Mouse (Mus musculus) lung, postnatal 36 days (tissue): ENCODE measurements around the gene Dynlt1b.
A peak's percentile ranks its signal among the peaks of the same experiment; 100 is the strongest.
"Not testable (repeated sequence)": the region's sequence is repeated elsewhere in the genome, so short reads cannot be mapped to it uniquely, and the experiment has no call there.

Experiments used
- DNase-seq: peaks from one replicate; pipeline ENCODE4 v3.0.0; 2022; ENCODE audit warnings: mixed read lengths

The Dynlt1b gene

DNA sequence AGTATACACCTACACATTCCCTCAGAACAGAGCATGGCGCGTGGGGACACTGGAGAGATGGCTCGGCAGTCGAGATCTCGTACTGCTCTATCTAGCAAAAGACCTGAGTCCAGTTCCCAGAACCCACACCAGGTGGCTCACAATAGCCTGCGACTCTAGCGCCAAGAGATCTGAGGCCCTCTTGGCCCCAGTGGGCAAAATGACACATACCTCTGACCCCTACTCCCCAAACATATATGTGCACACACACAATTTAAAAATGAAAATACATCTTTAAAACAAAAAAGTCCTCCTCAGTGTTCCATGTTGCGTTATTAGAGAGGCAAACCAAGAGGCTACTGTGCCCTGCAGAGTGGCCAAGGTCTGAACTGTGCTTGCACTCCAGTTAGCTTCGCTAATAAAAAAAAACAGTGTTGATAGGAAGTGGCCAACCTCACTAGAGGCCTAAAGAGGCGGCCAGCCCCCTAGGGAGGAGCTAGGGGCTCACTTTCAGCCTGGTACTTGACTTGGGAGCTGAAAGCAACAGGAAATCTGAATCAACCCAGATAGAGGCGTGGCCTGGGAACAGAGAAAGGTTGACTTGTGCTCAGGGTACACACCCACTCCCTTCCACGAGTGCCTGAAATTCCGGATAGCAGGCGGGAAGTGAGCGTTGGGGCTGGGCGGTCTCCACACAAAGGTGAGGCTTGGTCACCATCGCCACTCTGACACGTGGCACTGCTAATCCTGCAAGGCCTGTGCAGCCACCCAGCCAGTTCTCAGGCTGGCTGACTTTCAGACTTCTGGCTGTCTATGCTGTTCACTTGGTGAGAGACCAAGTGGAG lies 37.9 kb downstream of the Dynlt1b start:
- DNase-seq: peak; percentile 61

DNA sequence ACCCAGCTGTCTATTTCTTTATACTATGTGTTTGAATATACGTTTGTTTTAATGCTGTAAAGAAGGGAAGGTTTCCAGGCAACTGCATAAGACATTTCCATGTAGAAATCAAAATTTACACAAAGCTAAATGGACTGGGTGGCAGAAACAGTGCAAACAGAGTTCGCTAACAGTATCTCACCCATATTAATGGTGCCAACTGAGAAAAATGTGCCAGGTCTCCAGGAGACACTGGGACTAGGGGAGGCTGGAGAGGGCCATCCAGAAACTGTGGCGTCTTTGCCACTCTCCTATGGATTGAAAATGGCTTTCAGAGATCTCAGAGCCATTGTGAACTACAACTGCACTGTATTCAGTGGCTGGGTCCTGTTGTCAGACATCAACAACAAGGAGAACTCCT lies 40.1 kb downstream of the Dynlt1b start:
- DNase-seq: not testable (repeated sequence)

GRCm38 (mm10) chr17:6470671-6471070 lies 40.8 kb downstream of the Dynlt1b start:
- DNase-seq: peak; percentile 18

GRCm38 (mm10) chr17:6475270-6475669 lies 45.4 kb downstream of the Dynlt1b start:
- DNase-seq: not testable (repeated sequence)

GRCm38 (mm10) chr17:6475913-6476312 lies 46.0 kb downstream of the Dynlt1b start:
- DNase-seq: not testable (repeated sequence)

DNA sequence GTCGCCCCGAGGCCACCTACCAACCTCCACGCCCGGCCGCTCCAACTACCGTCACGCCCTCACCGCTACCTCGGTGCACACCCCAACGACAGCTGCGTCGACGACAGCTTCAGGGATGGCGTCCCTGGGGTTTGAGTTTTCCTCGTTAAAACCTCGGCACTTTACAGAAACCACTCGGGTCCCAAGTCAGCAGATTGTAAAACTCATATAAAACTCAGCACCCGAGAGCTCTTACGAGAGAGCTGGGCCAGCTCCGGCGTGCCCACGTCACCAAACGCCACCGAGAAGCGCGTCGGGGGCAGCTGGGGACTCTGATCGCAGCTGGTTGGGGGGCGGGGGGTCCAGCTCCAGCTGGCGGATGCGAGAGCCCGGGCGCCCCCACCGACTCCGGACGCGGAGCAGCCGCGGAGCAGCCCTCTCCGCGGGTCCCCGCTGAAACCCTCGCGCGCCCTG lies 46.6 kb downstream of the Dynlt1b start:
- not testable (repeated sequence) for DNase-seq

GRCm38 (mm10) chr17:6477026-6477425 lies 47.1 kb downstream of the Dynlt1b start:
- DNase-seq: not testable (repeated sequence)

DNA sequence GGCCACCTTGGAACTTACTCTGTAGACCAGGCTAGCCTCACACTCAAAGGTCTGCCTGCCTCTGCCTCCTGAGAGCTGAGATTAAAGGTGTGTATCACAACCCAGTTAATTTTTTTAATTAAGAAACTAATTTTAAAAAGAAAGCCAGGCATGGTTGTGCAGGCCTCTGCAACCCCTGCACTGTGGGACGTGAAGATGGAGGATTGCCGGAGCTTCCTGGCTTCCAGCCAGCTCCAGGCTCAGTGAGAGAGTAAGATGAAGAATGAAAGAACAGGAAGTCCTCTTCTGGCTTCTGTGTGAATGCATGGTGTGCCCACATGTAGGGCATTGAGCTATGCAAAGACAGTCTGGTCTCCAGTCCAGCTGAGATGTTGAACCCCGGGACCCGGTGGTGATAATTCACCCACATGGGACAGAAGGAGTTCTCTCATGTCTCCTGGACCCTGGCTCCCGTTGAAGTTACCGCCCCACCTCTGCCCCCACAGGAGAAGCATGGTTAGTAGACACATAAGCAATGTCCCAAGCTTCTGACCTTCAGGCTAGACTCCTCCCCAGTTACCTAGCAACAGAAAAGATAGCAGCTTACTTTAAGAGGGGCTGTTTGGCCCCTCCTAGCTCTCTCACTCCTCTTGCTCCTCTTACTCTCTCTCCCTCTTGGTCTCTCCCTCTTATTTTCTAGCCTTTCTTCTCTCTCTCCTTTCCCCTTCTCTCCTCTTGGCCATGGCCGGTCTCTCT lies 51.1 kb downstream of the Dynlt1b start:
- DNase-seq: not testable (repeated sequence)

DNA sequence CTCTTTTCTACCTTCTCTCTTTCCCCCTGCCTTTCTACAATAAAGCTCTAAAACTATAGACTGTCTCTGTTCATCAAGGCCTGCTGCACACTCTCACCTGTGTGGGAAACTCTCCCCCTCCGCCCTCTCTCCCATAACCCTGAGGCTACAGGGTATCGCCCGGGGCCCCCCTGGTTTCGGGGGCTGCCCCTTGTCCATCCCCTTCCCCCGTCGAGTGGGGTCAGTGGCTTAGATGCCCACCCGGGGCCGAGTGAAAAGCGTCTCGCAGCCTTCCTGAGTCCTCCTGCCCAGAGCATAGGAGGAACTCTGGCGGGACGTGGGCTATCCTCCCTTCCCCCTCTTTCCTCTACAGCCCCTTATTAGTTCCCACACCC lies 51.7 kb downstream of the Dynlt1b start:
- DNase-seq: not testable (repeated sequence)

DNA sequence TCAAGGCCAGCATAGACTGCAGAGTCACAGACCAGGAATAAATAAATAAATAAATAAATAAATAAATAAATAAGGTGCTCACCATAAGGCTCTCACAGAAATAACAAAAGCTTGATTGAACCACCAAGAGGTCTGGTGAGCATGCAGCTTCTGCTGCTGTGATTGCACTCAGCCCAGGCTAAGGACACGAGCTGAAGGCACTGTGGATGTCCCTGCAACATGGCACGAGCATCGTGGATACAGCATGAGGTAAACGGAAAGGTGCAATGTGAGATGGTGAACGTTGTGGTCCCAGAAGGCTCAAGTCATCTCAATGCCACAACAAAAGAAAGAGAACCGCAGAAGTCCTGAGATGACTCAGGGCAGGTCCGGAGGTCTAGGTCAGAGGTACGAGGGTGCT lies 52.3 kb downstream of the Dynlt1b start:
- not testable (repeated sequence) for DNase-seq
